Mouse (Mus musculus) testis, adult 2 months (tissue): ENCODE measurements around the gene Fnbp1l.

ENCODE experiments used
- CTCF ChIP-seq: fragments of 200-500 bp; IDR thresholded peaks from 2 replicates; pipeline ENCODE4 v1.5.1; 2012; ENCODE audit warnings: low read depth, mild to moderate bottlenecking, inconsistent platforms, low read length, moderate library complexity; ENCODE audit not compliant: control insufficient read depth, insufficient read depth, insufficient replicate concordance
- POLR2A ChIP-seq: fragments of 200-500 bp; IDR thresholded peaks from 2 replicates; pipeline ENCODE4 v1.6.1; 2012; ENCODE audit warnings: low read depth, mild to moderate bottlenecking, inconsistent platforms, low read length, moderate library complexity; ENCODE audit not compliant: control insufficient read depth

DNA sequence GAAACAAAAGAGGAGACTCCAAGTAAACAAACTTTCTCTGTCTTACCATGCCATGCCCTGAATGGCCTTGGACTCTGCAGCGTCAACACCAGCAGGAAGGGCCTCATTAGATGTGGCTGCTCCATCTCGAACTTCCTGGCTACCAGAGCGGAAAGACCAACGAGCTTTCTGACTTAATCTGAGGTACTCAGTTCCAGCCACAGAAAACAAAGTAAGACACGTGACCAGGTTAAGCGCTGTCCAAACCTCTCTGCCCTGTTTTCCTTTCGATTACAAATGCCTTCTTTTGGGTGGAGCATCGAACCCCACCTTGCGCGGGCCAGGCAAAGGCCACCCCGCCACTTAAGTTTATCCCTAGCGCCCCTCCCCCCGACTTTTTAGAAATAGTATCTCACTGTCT, 10.1 kb upstream of the Fnbp1l start:
- TF ChIP-seq CTCF (no peak), POLR2A (no peak)
